Mouse (Mus musculus) ovary, postnatal 14 days (tissue): ENCODE results near the gene Prrc2b.

Experiments
- DNase-seq: peaks from one replicate; pipeline ENCODE4 v3.0.0; 2022; ENCODE audit warnings: low spot score

Prrc2b gene

GRCm38 (mm10) chr2:32162102-32162501, 11.2 kb downstream of the Prrc2b start:
- no peak for DNase-seq

DNA sequence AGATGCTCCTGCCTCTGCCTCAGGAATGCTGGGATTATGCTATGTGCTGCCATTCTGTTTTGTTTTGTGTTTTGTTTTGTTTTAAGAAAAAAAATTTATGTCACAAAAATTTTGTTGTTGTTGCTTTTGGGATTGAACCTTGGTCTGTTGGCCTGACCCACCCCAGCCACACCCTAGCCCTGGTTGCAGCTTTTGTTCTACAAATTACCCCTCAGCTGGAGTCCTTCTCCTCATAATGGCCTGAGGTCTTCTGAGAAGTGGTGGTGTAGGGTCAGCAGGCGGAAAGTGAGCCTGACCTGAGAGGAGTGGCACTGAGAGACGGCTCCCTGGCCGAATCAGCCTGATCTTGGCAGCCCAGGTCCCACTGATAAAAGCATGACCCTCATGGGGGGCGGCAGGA, 11.8 kb downstream of the Prrc2b start:
- no peak for DNase-seq

DNA sequence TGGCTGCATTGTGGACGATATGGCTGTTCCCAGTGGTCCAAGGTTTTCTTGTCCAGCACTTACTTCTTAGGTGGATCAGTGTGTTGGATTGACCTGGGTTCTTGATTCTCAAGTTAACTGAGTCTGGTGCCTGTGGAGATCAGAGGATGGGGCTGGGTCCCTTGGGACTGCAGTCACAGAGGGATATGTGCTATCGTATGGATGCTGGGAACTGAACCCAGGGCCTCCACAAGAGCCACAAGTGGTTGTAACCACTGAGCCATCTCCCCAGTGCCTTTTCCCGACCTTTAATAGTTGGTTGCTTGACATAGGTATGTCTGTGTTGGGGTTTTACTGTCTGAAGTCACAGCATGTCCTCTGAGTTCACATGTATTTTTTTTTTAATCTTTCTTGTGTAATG, 12.2 kb downstream of the Prrc2b start:
- no peak for DNase-seq

DNA sequence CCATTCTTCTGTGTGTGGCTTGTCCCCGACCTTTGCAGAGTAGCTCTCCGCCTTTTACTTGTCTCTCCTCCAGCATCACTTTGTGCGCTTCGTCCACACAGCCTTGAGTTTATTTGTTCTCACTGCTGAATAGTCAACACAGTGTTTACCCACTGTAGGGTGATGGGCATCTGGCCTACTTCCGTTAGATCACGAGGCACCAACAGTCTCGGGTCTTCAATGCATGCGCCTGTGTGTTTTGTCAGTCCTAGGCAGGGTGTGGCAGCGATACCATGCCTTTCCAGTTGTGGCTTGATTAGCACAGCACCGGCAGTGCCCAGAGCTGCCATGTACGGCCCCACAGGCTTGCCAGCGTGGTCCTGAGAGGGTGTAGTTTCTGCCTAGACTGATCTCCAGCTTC, 13.6 kb downstream of the Prrc2b start:
- no peak for DNase-seq

GRCm38 (mm10) chr2:32165040-32165800, 14.3 kb downstream of the Prrc2b start:
- DNase-seq: no peak

- DNase-seq: no peak
Observed at GRCm38 (mm10) chr2:32166581-32166980, 15.7 kb downstream of the Prrc2b start.

- no peak for DNase-seq
Observed at GRCm38 (mm10) chr2:32167034-32167770, 16.3 kb downstream of the Prrc2b start.

- DNase-seq: no peak
Observed at GRCm38 (mm10) chr2:32167819-32168218, 16.9 kb downstream of the Prrc2b start.

DNA sequence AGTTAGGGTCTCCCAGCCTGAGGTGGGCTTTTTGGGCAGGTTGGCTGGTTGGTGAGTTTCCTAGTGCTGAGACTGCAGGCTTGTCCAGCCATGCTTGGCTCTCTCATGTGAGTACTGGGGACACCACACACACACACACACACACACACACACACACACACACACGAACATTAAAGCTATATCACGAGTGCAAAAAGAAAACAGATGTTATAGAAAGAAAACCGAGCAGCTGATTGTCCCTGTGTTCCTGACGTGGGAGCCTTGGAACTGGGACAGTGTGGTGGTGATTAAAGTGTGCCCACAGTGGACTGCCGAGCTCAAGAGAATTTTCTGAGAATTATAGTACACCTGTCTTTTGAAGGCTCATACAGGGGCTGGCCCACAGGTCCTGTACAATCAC, 18.4 kb downstream of the Prrc2b start:
- no peak for DNase-seq

GRCm38 (mm10) chr2:32170010-32170409, 19.1 kb downstream of the Prrc2b start:
- no peak for DNase-seq

GRCm38 (mm10) chr2:32171658-32172433, 21.0 kb downstream of the Prrc2b start:
- no peak for DNase-seq

DNA sequence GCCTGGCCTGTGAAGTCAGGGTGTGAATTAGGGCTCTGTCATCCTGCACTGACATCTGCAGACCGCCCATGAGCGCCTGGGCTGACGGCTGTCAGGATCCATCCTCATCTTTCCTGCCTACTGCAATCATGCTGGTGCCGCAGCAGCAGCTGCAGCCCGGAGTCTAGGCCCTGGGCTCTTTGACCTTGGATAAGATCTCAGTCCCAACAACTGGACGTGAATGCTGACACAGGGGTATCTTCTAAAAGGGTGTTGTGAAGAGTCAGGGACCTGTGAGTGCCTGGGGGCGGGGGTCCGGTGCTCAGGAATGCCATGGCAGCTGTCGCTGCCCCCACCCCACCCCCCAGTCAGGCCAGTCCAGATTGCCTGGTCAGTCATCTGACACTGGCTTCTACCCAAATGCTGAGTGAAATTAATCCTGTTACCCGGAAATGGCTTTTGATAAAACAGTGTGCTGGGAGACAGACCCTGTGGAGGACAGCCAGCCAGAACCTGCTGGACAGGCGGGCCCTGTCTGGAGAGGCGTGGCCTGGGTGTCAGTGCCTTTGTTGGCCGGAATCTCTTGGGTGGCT, 23.4 kb downstream of the Prrc2b start:
- peak; percentile 49 for DNase-seq

GRCm38 (mm10) chr2:32175051-32175466, 24.2 kb downstream of the Prrc2b start:
- no peak for DNase-seq

DNA sequence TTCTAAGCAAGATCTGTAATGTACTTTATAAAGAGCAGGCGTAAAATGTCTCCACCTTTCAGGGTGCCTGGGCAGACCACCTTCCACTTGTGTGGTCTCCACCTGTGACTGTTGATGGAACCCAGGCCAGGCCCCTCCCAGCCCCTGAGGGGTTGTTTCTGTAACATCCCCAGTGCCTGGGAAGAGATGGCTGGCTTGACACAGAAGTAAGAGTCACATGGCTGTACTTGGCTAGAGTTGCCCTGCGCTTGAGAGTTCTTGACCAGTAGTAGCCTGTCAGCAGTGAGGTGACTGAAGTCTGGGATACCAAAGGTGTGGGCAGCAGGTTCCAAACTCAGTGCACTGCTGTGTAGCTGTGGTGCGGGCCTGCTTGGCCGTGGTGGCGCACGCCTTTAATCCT, 24.6 kb downstream of the Prrc2b start:
- no peak for DNase-seq

- no peak for DNase-seq
Observed at GRCm38 (mm10) chr2:32176848-32177247, 26.0 kb downstream of the Prrc2b start.

DNA sequence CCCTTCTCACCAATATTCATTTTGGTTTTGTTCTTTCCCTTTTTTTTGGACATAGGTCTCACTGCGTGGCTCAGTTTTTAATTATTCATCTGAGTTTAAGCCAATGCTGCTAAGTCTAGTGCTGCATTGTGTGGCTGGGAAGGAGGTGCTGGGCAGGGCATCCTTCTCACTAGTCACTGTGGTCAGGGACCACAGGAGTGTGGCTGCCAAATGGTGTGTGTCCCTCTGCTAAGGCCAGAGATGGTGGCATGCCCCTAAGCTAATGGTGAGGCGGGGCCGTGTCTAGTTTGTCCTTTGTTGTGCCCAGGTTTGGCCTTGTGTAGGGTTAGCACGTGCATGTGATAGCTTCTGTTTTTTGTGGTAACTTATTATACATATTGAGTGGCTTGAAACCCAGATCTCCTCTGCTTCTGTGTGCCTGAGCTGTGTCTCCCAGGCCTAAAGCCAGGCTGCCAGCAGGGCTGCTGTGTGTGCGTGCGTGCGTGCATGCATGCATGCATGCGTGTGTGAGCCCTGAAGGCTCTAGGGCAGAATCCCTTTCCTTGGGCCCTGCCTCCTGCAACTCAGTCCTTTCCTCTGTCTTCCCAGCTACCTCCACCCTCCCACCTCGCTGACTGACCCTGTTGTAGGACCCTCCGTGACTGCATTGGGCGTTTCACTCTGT, 26.6 kb downstream of the Prrc2b start:
- no peak for DNase-seq

- no peak for DNase-seq
Observed at GRCm38 (mm10) chr2:32179363-32179762, 28.5 kb downstream of the Prrc2b start.

GRCm38 (mm10) chr2:32180127-32180526, 29.2 kb downstream of the Prrc2b start:
- DNase-seq: no peak

GRCm38 (mm10) chr2:32181364-32181763, 30.5 kb downstream of the Prrc2b start:
- DNase-seq: no peak

GRCm38 (mm10) chr2:32182119-32182518, 31.2 kb downstream of the Prrc2b start:
- no peak for DNase-seq

- DNase-seq: peak; percentile 35
Observed at GRCm38 (mm10) chr2:32182676-32183296, 31.9 kb downstream of the Prrc2b start.
